ENCODE assay signal across 12 mouse cellular contexts in genomic region chr5:140174814-140175490, GRCm38 (mm10).
A peak's percentile ranks its signal among the peaks of the same experiment; 100 is the strongest.
DNase-seq lines count a peak whose midpoint lies in the region; ATAC-seq and TF ChIP-seq lines count a peak whose summit lies in the region.
"Had no signal": no experiment of that assay in that cellular context is flagged by ENCODE, and none has a peak within 500 bp of the region (broad histone marks: within the 10 kb centered on the region; RNA-seq: fewer than 3 reads in every experiment).

No protein-coding gene starts in this region.

- H3K4me1 ChIP-seq in hindbrain, embryonic 11.5 days (replicated peaks; ENCODE audit: control insufficient read depth, insufficient read depth, low read length), result peaks cover 10% of the 10 kb centered on the region
- peaks cover 22% of the 10 kb centered on the region for H3K4me1 ChIP-seq in hindbrain, embryonic 16.5 days (ENCODE audit: control insufficient read depth, insufficient read depth, low read depth, low read length)
- H3K4me1 ChIP-seq in ES-Bruce4 (ENCODE audit: control insufficient read depth, insufficient read depth, low read length), result peaks cover 10% of the 10 kb centered on the region
- H3K4me1 ChIP-seq in hindbrain, embryonic 12.5 days, result peaks cover 45% of the 10 kb centered on the region
- H3K4me1 ChIP-seq in midbrain, embryonic 16.5 days (ENCODE audit: control insufficient read depth, insufficient read depth, low read length), result peaks cover 24% of the 10 kb centered on the region

- H3K27me3 ChIP-seq in hindbrain, embryonic 11.5 days (ENCODE audit: control insufficient read depth, insufficient read depth, low read length), result no peaks in the 10 kb centered on the region
- H3K27me3 ChIP-seq in hindbrain, embryonic 16.5 days (replicated peaks; ENCODE audit: control insufficient read depth, insufficient read depth, low read length), result no peaks in the 10 kb centered on the region
- H3K27me3 ChIP-seq in ES-Bruce4 (ENCODE audit: control insufficient read depth, insufficient read depth, low read length, poor library complexity, severe bottlenecking), result no peaks in the 10 kb centered on the region
- H3K27me3 ChIP-seq in hindbrain, embryonic 12.5 days, result no peaks in the 10 kb centered on the region
- no peaks in the 10 kb centered on the region for H3K27me3 ChIP-seq in midbrain, embryonic 16.5 days (ENCODE audit: control insufficient read depth, insufficient read depth, low read depth, low read length)

- 69% methylated on average over 14 of the region's 14 CpGs for WGBS in hindbrain, embryonic 11.5 days
- WGBS in hindbrain, embryonic 16.5 days, result 56% methylated on average over 14 of the region's 14 CpGs
- 70% methylated on average over 14 of the region's 14 CpGs for WGBS in hindbrain, embryonic 12.5 days
- 51% methylated on average over 14 of the region's 14 CpGs for WGBS in midbrain, embryonic 16.5 days

- H3K36me3 ChIP-seq in hindbrain, embryonic 11.5 days (ENCODE audit: control insufficient read depth, insufficient read depth, low read length), result no peaks in the 10 kb centered on the region
- no peaks in the 10 kb centered on the region for H3K36me3 ChIP-seq in hindbrain, embryonic 16.5 days (ENCODE audit: control insufficient read depth, insufficient read depth, low read length)
- no peaks in the 10 kb centered on the region for H3K36me3 ChIP-seq in ES-Bruce4 (ENCODE audit: control insufficient read depth, insufficient read depth, low read length, poor library complexity, severe bottlenecking)
- 0 out of 2 replicates have a peak, but pooled peaks cover 3% of the 10 kb centered on the region for H3K36me3 ChIP-seq in hindbrain, embryonic 12.5 days
- no peaks in the 10 kb centered on the region for H3K36me3 ChIP-seq in midbrain, embryonic 16.5 days (ENCODE audit: control insufficient read depth, insufficient read depth, low read length)

- no peak for TF ChIP-seq POLR2A in ES-Bruce4 (IDR thresholded peaks at IDR 0.05; ENCODE audit: insufficient read depth, low read length)

- no peak overlapping the region for H3K4me3 ChIP-seq in hindbrain, embryonic 11.5 days (ENCODE audit: low read depth, low read length)
- H3K4me3 ChIP-seq in hindbrain, embryonic 16.5 days (ENCODE audit: low read length), result no peak overlapping the region
- H3K4me3 ChIP-seq in ES-Bruce4 (ENCODE audit: low read depth, low read length), result no peak overlapping the region
- no peak overlapping the region for H3K4me3 ChIP-seq in hindbrain, embryonic 12.5 days
- H3K4me3 ChIP-seq in midbrain, embryonic 16.5 days (ENCODE audit: low read depth, low read length), result no peak overlapping the region

- H3K9ac ChIP-seq in hindbrain, embryonic 11.5 days (ENCODE audit: low read depth, low read length), result no peak overlapping the region
- H3K9ac ChIP-seq in hindbrain, embryonic 16.5 days (ENCODE audit: low read depth, low read length), result no peak overlapping the region
- H3K9ac ChIP-seq in ES-Bruce4 (ENCODE audit: low read depth, poor library complexity, severe bottlenecking), result no peak overlapping the region
- H3K9ac ChIP-seq in hindbrain, embryonic 12.5 days, result no peak overlapping the region
- no peak overlapping the region for H3K9ac ChIP-seq in midbrain, embryonic 16.5 days (ENCODE audit: low read depth, low read length)
- H3K9ac ChIP-seq: liver, postnatal 0 days had no signal

- no peak for TF ChIP-seq CTCF in ES-Bruce4 (IDR thresholded peaks at IDR 0.05; ENCODE audit: low read depth, low read length)

- TF ChIP-seq EP300 in ES-Bruce4 (IDR thresholded peaks at IDR 0.05; ENCODE audit: insufficient read depth, low read depth, low read length), result 0 out of 2 replicates have a peak, but pooled peaks have one; percentile 32

- 0 out of 2 replicates have a peak, but pooled peaks have one; percentile 8 for ATAC-seq in hindbrain, embryonic 11.5 days (ENCODE audit: low FRiP score)
- no peak for ATAC-seq in hindbrain, embryonic 16.5 days
- no peak for ATAC-seq in hindbrain, embryonic 12.5 days (ENCODE audit: low FRiP score)
- ATAC-seq in midbrain, embryonic 16.5 days, result no peak; the same call in 1 of the 2 replicates
- ATAC-seq in activated CD4-positive, CD25-positive, alpha-beta regulatory T cell, adult 4 months, result no peak
- ATAC-seq: liver, postnatal 0 days had no signal

- H3K4me2 ChIP-seq in hindbrain, embryonic 11.5 days (replicated peaks; ENCODE audit: low read depth, low read length), result no peak overlapping the region
- no peak overlapping the region for H3K4me2 ChIP-seq in hindbrain, embryonic 16.5 days (ENCODE audit: low read length)
- H3K4me2 ChIP-seq in hindbrain, embryonic 12.5 days (replicated peaks), result no peak overlapping the region
- no peak overlapping the region for H3K4me2 ChIP-seq in midbrain, embryonic 16.5 days (ENCODE audit: low read length)

- no peaks in the 10 kb centered on the region for H3K9me3 ChIP-seq in hindbrain, embryonic 11.5 days (ENCODE audit: control insufficient read depth, low read length)
- H3K9me3 ChIP-seq in hindbrain, embryonic 16.5 days (ENCODE audit: control insufficient read depth, low read length), result no peaks in the 10 kb centered on the region
- no peaks in the 10 kb centered on the region; the same call in 1 of the 2 replicates for H3K9me3 ChIP-seq in ES-Bruce4 (replicated peaks; ENCODE audit: control insufficient read depth, insufficient read depth, low read length, poor library complexity, severe bottlenecking)
- no peaks in the 10 kb centered on the region; the same call in 1 of the 2 replicates for H3K9me3 ChIP-seq in hindbrain, embryonic 12.5 days (replicated peaks)
- no peaks in the 10 kb centered on the region for H3K9me3 ChIP-seq in midbrain, embryonic 16.5 days (replicated peaks; ENCODE audit: control insufficient read depth, low read length, poor library complexity, severe bottlenecking)

- no peak for DNase-seq in hindbrain, embryonic 11.5 days (ENCODE audit: low spot score)
- no peak for DNase-seq in urinary bladder, postnatal 36 days (ENCODE audit: low spot score in 2 of 2)
- DNase-seq in adrenal gland, postnatal 14 days, result no peak
- DNase-seq: heart, adult 18-20 months; heart, postnatal 4 days; liver, postnatal 0 days; right cerebral cortex, postnatal 4 days had no signal

- H3K27ac ChIP-seq in hindbrain, embryonic 11.5 days (ENCODE audit: low read depth, low read length), result 0 out of 2 replicates have a peak overlapping the region, but pooled peaks have one; percentile 14
- no peak overlapping the region for H3K27ac ChIP-seq in hindbrain, embryonic 16.5 days (ENCODE audit: low read depth, low read length)
- H3K27ac ChIP-seq in ES-Bruce4 (ENCODE audit: insufficient read depth, low read length), result no peak overlapping the region
- peak overlapping the region; percentile 75 for H3K27ac ChIP-seq in hindbrain, embryonic 12.5 days
- H3K27ac ChIP-seq in midbrain, embryonic 16.5 days (ENCODE audit: low read length), result peak overlapping the region; percentile 50; the same call in 1 of the 2 replicates

Comparison
In these comparisons a context has a peak if more than half of its experiments do, and no peak if none do; other contexts are left out.
1. H3K27ac ChIP-seq: peak in hindbrain, embryonic 11.5 days (single experiment), hindbrain, embryonic 12.5 days (single experiment) and midbrain, embryonic 16.5 days (single experiment); none in hindbrain, embryonic 16.5 days (single experiment) and ES-Bruce4 (single experiment).